Mouse (Mus musculus): ENCODE data around the gene Nodal. TPM values are rescaled to one million over a fixed set of nuclear protein-coding genes. Genes with fewer than 3 reads are reported as not detected.

Gene Nodal
- total and polyA plus RNA-seq, 3 experiments = 0.13 TPM; not detected in 2

DNA sequence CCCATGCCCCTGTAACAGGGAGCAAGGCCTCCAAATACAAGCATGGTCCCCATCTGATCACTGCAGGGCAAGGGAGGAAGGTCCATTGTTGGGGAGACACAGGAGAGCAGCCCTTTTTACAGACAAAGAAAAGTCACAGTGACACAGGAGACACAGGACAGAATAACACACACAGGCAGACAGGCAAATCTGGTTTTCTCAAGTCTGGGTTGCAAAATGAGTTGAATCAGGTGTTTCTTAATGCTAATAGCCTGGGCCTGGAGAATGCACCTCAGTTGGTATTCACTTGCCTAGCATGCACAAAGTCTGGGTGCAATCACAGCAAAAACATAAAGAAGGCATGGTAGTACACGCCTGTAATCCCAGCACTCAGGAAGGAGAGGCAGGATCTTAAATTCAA, 26.1 kb downstream of the Nodal start:
- in situ Hi-C loops (cut with MboI; ENCODE audit: low pct_ligation_motif_present, low pct_unique_long_range_greater_than_20kb, low sequenced_read_pairs) = no loop called here
- H3K36me3 ChIP-seq (replicated peaks in 1 of 2; ENCODE audit: control insufficient read depth in 1 of 2, insufficient read depth in 1 of 2, low read length in 1 of 2) = peaks cover 21 to 67% of the 10 kb centered on the region in 2 experiments
- H3K9me3 ChIP-seq (replicated peaks; ENCODE audit: low read length) = peaks cover 3% of the 10 kb centered on the region
- no peak overlapping the region for H3K27ac ChIP-seq (ENCODE audit: insufficient read depth, low read depth)
- DNase-seq (ENCODE audit: extremely low read depth) = no peak
- peaks cover 29 to 58% of the 10 kb centered on the region in 2 experiments for H3K4me1 ChIP-seq (ENCODE audit: control insufficient read depth in 1 of 2, insufficient read depth in 2 of 2)
- TF ChIP-seq POLR2AphosphoS2 (IDR thresholded peaks at IDR 0.05; ENCODE audit: low read depth, low read length) (no peak), CTCF (conservative IDR thresholded peaks at IDR 0.05 in 1 of 2, IDR thresholded peaks at IDR 0.05 in 1 of 2; ENCODE audit: low read depth in 2 of 2, low read length in 2 of 2) (no peak), MXI1 (IDR thresholded peaks at IDR 0.05; ENCODE audit: low read depth, low read length) (no peak), USF2 (conservative IDR thresholded peaks at IDR 0.05; ENCODE audit: low read depth, low read length) (no peak), KAT2A (IDR thresholded peaks at IDR 0.05; ENCODE audit: insufficient replicate concordance, low read length) (no peak), E2F4 (IDR thresholded peaks at IDR 0.05; ENCODE audit: insufficient replicate concordance, low read depth, low read length) (no peak)
- no peaks in the 10 kb centered on the region for H3K27me3 ChIP-seq (replicated peaks)
- no peak overlapping the region for H3K4me3 ChIP-seq (replicated peaks in 1 of 3; ENCODE audit: low read depth in 2 of 3, low read length in 2 of 3, poor library complexity in 1 of 3)
- dilution Hi-C loops (cut with MboI; ENCODE audit: extremely low pct_ligation_motif_present, extremely low pct_unique_long_range_greater_than_20kb, low sequenced_read_pairs) = no loop called here
- H3K4me2 ChIP-seq (ENCODE audit: insufficient read depth, low read depth, poor library complexity, severe bottlenecking) = no peak overlapping the region
- H3K9ac ChIP-seq (ENCODE audit: insufficient read depth, low read depth) = no peak overlapping the region
- peaks cover 76% of the 10 kb centered on the region for H3K79me2 ChIP-seq (replicated peaks; ENCODE audit: control insufficient read depth, extremely low read depth, insufficient read depth, poor library complexity, severe bottlenecking)

DNA sequence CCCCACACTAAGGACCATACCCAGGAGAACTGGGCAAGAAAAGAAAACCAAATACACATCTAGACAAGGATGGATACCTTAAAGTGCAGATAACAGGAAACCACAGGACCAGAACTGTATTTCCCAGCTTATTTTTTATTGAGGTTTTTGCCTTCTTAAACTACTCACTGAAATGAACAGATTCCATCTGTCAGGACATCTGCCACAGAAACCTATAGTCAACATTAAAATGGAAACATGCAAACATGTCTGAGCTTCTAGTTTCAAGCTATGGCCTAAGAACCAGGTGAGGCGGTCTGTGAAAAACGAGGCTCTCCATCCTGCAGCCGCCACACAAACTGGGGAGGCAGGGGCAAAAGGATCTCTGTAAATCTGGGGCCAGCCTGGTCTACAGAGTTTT, 27.2 kb downstream of the Nodal start:
- no peak for DNase-seq (ENCODE audit: extremely low read depth)
- no peak for TF ChIP-seq E2F4 (IDR thresholded peaks at IDR 0.05; ENCODE audit: insufficient replicate concordance, low read depth, low read length)
- TF ChIP-seq MXI1 (IDR thresholded peaks at IDR 0.05; ENCODE audit: low read depth, low read length) = no peak
- TF ChIP-seq EP300 (IDR thresholded peaks at IDR 0.05; ENCODE audit: low read length) = 0 out of 2 replicates have a peak, but pooled peaks have one; percentile 12
- TF ChIP-seq SMC3 (IDR thresholded peaks at IDR 0.05; ENCODE audit: low read depth, low read length) = no peak
- TF ChIP-seq CHD1 (IDR thresholded peaks at IDR 0.05; ENCODE audit: low read depth, low read length) = no peak
- no peak for TF ChIP-seq JUND (conservative IDR thresholded peaks at IDR 0.05; ENCODE audit: low read depth, low read length)
- H3K27me3 ChIP-seq (replicated peaks) = no peaks in the 10 kb centered on the region
- peaks cover 19 to 67% of the 10 kb centered on the region in 2 experiments for H3K36me3 ChIP-seq (replicated peaks in 1 of 2; ENCODE audit: control insufficient read depth in 1 of 2, insufficient read depth in 1 of 2, low read length in 1 of 2)
- peaks cover 3% of the 10 kb centered on the region for H3K9me3 ChIP-seq (replicated peaks; ENCODE audit: low read length)
- H3K27ac ChIP-seq (ENCODE audit: insufficient read depth, low read depth) = no peak overlapping the region
- dilution Hi-C loops (cut with MboI; ENCODE audit: extremely low pct_ligation_motif_present, extremely low pct_unique_long_range_greater_than_20kb, low sequenced_read_pairs) = no loop called here
- no peak overlapping the region for H3K9ac ChIP-seq (ENCODE audit: insufficient read depth, low read depth)
- no peak overlapping the region for H3K4me3 ChIP-seq (replicated peaks in 1 of 3; ENCODE audit: low read depth in 2 of 3, low read length in 2 of 3, poor library complexity in 1 of 3)
- peaks cover 78% of the 10 kb centered on the region for H3K79me2 ChIP-seq (replicated peaks; ENCODE audit: control insufficient read depth, extremely low read depth, insufficient read depth, poor library complexity, severe bottlenecking)
- in situ Hi-C loops (cut with MboI; ENCODE audit: low pct_ligation_motif_present, low pct_unique_long_range_greater_than_20kb, low sequenced_read_pairs) = no loop called here
- H3K4me2 ChIP-seq (ENCODE audit: insufficient read depth, low read depth, poor library complexity, severe bottlenecking) = no peak overlapping the region
- H3K4me1 ChIP-seq (ENCODE audit: control insufficient read depth in 1 of 2, insufficient read depth in 2 of 2) = peaks cover 36 to 68% of the 10 kb centered on the region in 2 experiments

DNA sequence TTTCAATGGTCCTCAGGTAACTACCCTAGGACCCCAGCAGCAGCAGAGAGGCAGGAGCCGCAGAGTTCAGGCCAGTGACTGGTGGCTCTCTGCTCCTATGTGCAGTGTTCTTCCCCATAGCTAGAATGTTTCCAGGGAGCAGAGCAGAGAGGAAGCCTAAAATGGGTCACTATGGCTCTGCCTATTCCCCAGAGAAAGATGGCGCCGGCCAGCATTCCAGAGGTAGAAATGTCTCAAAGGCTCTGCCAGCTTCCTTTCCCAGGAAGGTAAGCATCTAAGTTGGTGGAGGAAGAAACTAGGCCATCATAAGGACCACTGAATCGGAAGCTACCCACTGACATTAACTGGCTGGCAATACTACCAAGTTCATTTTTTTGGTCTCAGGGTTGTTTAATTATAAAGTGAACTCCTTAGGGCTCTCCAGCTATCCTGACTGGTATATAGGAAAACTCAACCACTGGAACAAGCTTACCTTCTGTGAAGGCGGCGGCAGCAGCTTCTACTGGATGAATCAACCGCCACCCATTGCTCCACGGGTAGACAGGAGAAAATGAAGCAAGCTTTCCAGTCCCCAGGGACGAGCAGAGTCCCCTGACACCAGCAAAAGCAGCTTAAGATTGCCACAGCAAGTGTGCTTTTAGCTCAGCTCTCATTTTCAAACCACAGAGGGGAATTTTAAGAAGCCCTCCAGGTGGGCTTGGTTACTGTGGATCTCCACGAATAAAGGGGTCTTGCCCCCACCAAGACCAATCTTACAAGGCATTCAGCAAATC, 30.0 kb downstream of the Nodal start:
- Histone ChIP-seq H3K27me3 (replicated peaks) (no peaks in the 10 kb centered on the region), H3K4me1 (ENCODE audit: control insufficient read depth in 1 of 2, insufficient read depth in 2 of 2) (peaks cover 40 to 80% of the 10 kb centered on the region in 2 experiments), H3K9ac (ENCODE audit: insufficient read depth, low read depth) (no peak overlapping the region), H3K9me3 (replicated peaks; ENCODE audit: low read length) (no peaks in the 10 kb centered on the region), H3K27ac (ENCODE audit: insufficient read depth, low read depth) (peak overlapping the region; percentile 49), H3K36me3 (replicated peaks in 1 of 2; ENCODE audit: control insufficient read depth in 1 of 2, insufficient read depth in 1 of 2, low read length in 1 of 2) (peaks cover 6 to 51% of the 10 kb centered on the region in 2 experiments), H3K4me2 (ENCODE audit: insufficient read depth, low read depth, poor library complexity, severe bottlenecking) (peak overlapping the region; percentile 72), H3K4me3 (replicated peaks in 1 of 3; ENCODE audit: low read depth in 2 of 3, low read length in 2 of 3, poor library complexity in 1 of 3) (peak overlapping the region in 2 of 3 experiments; percentile 6 to 7), H3K79me2 (replicated peaks; ENCODE audit: control insufficient read depth, extremely low read depth, insufficient read depth, poor library complexity, severe bottlenecking) (peaks cover 93% of the 10 kb centered on the region)
- DNase-seq (ENCODE audit: extremely low read depth) = peak; percentile 85
- TF ChIP-seq ETS1 (conservative IDR thresholded peaks at IDR 0.05; ENCODE audit: low read depth, low read length) (peak; percentile 62), MAFK (IDR thresholded peaks at IDR 0.05; ENCODE audit: insufficient replicate concordance, low read length) (0 out of 2 replicates have a peak, but pooled peaks have one; percentile 19), IRF4 (IDR thresholded peaks at IDR 0.05; ENCODE audit: low read depth, low read length) (peak; percentile 76), JUND (conservative IDR thresholded peaks at IDR 0.05; ENCODE audit: low read depth, low read length) (no peak), E2F4 (IDR thresholded peaks at IDR 0.05; ENCODE audit: insufficient replicate concordance, low read depth, low read length) (no peak), ZMIZ1 (IDR thresholded peaks at IDR 0.05; ENCODE audit: low read depth, low read length) (no peak), MAZ (IDR thresholded peaks at IDR 0.05; ENCODE audit: low read depth, low read length) (0 out of 2 replicates have a peak, but pooled peaks have one; percentile 44), SIN3A (IDR thresholded peaks at IDR 0.05; ENCODE audit: low read length) (peak; percentile 68; the same call in 1 of the 2 replicates), PAX5 (IDR thresholded peaks at IDR 0.05; ENCODE audit: low read length) (no peak), ELF1 (IDR thresholded peaks at IDR 0.05; ENCODE audit: low read depth, low read length) (no peak), KAT2A (IDR thresholded peaks at IDR 0.05; ENCODE audit: insufficient replicate concordance, low read length) (peak; percentile 78; the same call in 1 of the 2 replicates), TCF12 (IDR thresholded peaks at IDR 0.05; ENCODE audit: low read depth, low read length) (peak; percentile 46; the same call in 1 of the 2 replicates), EP300 (IDR thresholded peaks at IDR 0.05; ENCODE audit: low read length) (peak; percentile 79), MEF2A (IDR thresholded peaks at IDR 0.05; ENCODE audit: borderline replicate concordance, low read depth, low read length) (peak; percentile 77), BHLHE40 (IDR thresholded peaks at IDR 0.05; ENCODE audit: low read depth, low read length) (peak; percentile 68; the same call in 1 of the 2 replicates)
- in situ Hi-C loops (cut with MboI; ENCODE audit: low pct_ligation_motif_present, low pct_unique_long_range_greater_than_20kb, low sequenced_read_pairs) = no loop called here
- dilution Hi-C loops (cut with MboI; ENCODE audit: extremely low pct_ligation_motif_present, extremely low pct_unique_long_range_greater_than_20kb, low sequenced_read_pairs) = no loop called here

All from CH12.LX (cell line).